Mouse (Mus musculus) CH12.LX (cell line): ENCODE data around the gene Bloc1s1. TPM values are rescaled to one million over a fixed set of nuclear protein-coding genes. Genes with fewer than 3 reads are reported as not detected.

Experiments used
- DNase-seq: peaks from one replicate; pipeline ENCODE4 v3.0.0-alpha.2; 2013; ENCODE audit errors: extremely low read depth
- H3K27ac ChIP-seq: 2 replicates; pipeline ENCODE4 v1.5.1; 2012; ENCODE audit warnings: low read depth, mild to moderate bottlenecking, control low read depth, moderate library complexity; ENCODE audit not compliant: insufficient read depth
- H3K27me3 ChIP-seq: replicated peaks from 2 replicates; pipeline ENCODE3; 2012; ENCODE audit warnings: inconsistent platforms
- H3K36me3 ChIP-seq, 2 experiments: replicated peaks in 1 of 2; 2 replicates each; pipeline versions ENCODE3 to v1.6.1; 2012; ENCODE audit warnings: inconsistent platforms in 1 of 2, low read length in 1 of 2, mild to moderate bottlenecking in 1 of 2, mixed read lengths in 1 of 2, moderate library complexity in 1 of 2; ENCODE audit not compliant: control insufficient read depth in 1 of 2, insufficient read depth in 1 of 2
- H3K4me1 ChIP-seq, 2 experiments: 2 replicates each; pipeline ENCODE4 v1.6.1; 2012; ENCODE audit warnings: inconsistent platforms in 1 of 2, moderate library complexity in 1 of 2; ENCODE audit not compliant: insufficient read depth in 2 of 2, control insufficient read depth in 1 of 2
- H3K4me2 ChIP-seq: 2 replicates; pipeline ENCODE4 v1.6.1; 2012; ENCODE audit warnings: low read depth, mild to moderate bottlenecking, control low read depth; ENCODE audit not compliant: poor library complexity, insufficient read depth, severe bottlenecking
- H3K4me3 ChIP-seq, 3 experiments: fragments of 150-350 bp in 1 of 3; sonication (generic) in 1 of 3; replicated peaks in 1 of 3; 2 replicates each; pipeline versions ENCODE3 to v1.5.1; 2011 to 2012; ENCODE audit warnings: low read depth in 2 of 3, low read length in 2 of 3, mild to moderate bottlenecking in 2 of 3, moderate library complexity in 2 of 3, control low read depth in 1 of 3, improper control_type of control experiment in 1 of 3, inconsistent platforms in 1 of 3, mixed read lengths in 1 of 3; ENCODE audit not compliant: poor library complexity in 1 of 3
- H3K79me2 ChIP-seq: replicated peaks from 2 replicates; pipeline ENCODE4 v1.6.1; 2012; ENCODE audit warnings: mild to moderate bottlenecking, moderate library complexity; ENCODE audit not compliant: control insufficient read depth, poor library complexity, insufficient read depth, severe bottlenecking; ENCODE audit errors: extremely low read depth
- H3K9ac ChIP-seq: 2 replicates; pipeline ENCODE4 v1.6.1; 2012; ENCODE audit warnings: low read depth, mild to moderate bottlenecking, control low read depth, moderate library complexity; ENCODE audit not compliant: insufficient read depth
- H3K9me3 ChIP-seq: replicated peaks from 2 replicates; pipeline ENCODE3; 2012; ENCODE audit warnings: low read length, inconsistent platforms, mixed read lengths
- BHLHE40 ChIP-seq: IDR thresholded peaks from 2 replicates; pipeline ENCODE4 v1.6.1; 2011; ENCODE audit warnings: mild to moderate bottlenecking, low read depth, low read length, improper control_type of control experiment
- CHD1 ChIP-seq: IDR thresholded peaks from 2 replicates; pipeline ENCODE4 v1.6.1; 2012; ENCODE audit warnings: low read depth, low read length, improper control_type of control experiment, inconsistent platforms
- CTCF ChIP-seq, 2 experiments: IDR thresholded peaks in 1 of 2; conservative IDR thresholded peaks in 1 of 2; 2 replicates each; pipeline ENCODE4 v1.5.1; 2011 to 2012; ENCODE audit warnings: low read depth in 2 of 2, low read length in 2 of 2, improper control_type of control experiment in 1 of 2, inconsistent platforms in 1 of 2, mild to moderate bottlenecking in 1 of 2, moderate library complexity in 1 of 2
- E2F4 ChIP-seq: IDR thresholded peaks from 2 replicates; pipeline ENCODE4 v1.6.1; 2011; ENCODE audit warnings: low read depth, low read length, improper control_type of control experiment; ENCODE audit not compliant: insufficient replicate concordance
- ELF1 ChIP-seq: IDR thresholded peaks from 2 replicates; pipeline ENCODE4 v1.6.1; 2014; ENCODE audit warnings: low read depth, mild to moderate bottlenecking, inconsistent platforms, low read length, improper control_type of control experiment
- EP300 ChIP-seq: IDR thresholded peaks from 2 replicates; pipeline ENCODE4 v1.6.1; 2011; ENCODE audit warnings: low read length, improper control_type of control experiment
- ETS1 ChIP-seq: conservative IDR thresholded peaks from 2 replicates; pipeline ENCODE4 v1.6.1; 2012; ENCODE audit warnings: low read depth, mild to moderate bottlenecking, inconsistent platforms, low read length, improper control_type of control experiment, moderate library complexity
- IRF4 ChIP-seq: IDR thresholded peaks from 2 replicates; pipeline ENCODE4 v1.6.1; 2014; ENCODE audit warnings: low read depth, mild to moderate bottlenecking, inconsistent platforms, low read length, improper control_type of control experiment
- KAT2A ChIP-seq: IDR thresholded peaks from 2 replicates; pipeline ENCODE4 v1.6.1; 2012; ENCODE audit warnings: low read length, improper control_type of control experiment, inconsistent platforms; ENCODE audit not compliant: insufficient replicate concordance
- MAZ ChIP-seq: IDR thresholded peaks from 2 replicates; pipeline ENCODE4 v1.6.1; 2012; ENCODE audit warnings: low read depth, mild to moderate bottlenecking, inconsistent platforms, low read length, improper control_type of control experiment, moderate library complexity
- POLR2AphosphoS2 ChIP-seq: IDR thresholded peaks from 2 replicates; pipeline ENCODE4 v1.6.1; 2011; ENCODE audit warnings: low read depth, low read length, improper control_type of control experiment
- RAD21 ChIP-seq: IDR thresholded peaks from 2 replicates; pipeline ENCODE4 v1.6.1; 2011; ENCODE audit warnings: low read depth, mild to moderate bottlenecking, low read length, improper control_type of control experiment, moderate library complexity
- RCOR1 ChIP-seq: conservative IDR thresholded peaks from 2 replicates; pipeline ENCODE4 v1.6.1; 2012; ENCODE audit warnings: low read depth, mild to moderate bottlenecking, inconsistent platforms, low read length, improper control_type of control experiment
- SIN3A ChIP-seq: IDR thresholded peaks from 2 replicates; pipeline ENCODE4 v1.6.1; 2012; ENCODE audit warnings: low read length, improper control_type of control experiment, inconsistent platforms
- ZNF384 ChIP-seq: IDR thresholded peaks from 2 replicates; pipeline ENCODE4 v1.6.1; 2012; ENCODE audit warnings: low read depth, low read length, improper control_type of control experiment, inconsistent platforms
- dilution Hi-C: fragments of 300-500 bp; cut with MboI; formaldehyde crosslinking; loops from 2 replicates; pipeline ENCODE4 v1.14.3; 2020; ENCODE audit warnings: low sequenced_read_pairs; ENCODE audit not compliant: extremely low pct_unique_long_range_greater_than_20kb, extremely low pct_ligation_motif_present
- in situ Hi-C: fragments of 300-500 bp; cut with MboI; formaldehyde crosslinking; loops from 3 replicates; pipeline ENCODE4 v1.14.3; 2019; ENCODE audit warnings: low sequenced_read_pairs, low pct_ligation_motif_present, low pct_unique_long_range_greater_than_20kb, mixed read lengths
- polyA plus RNA-seq: library from polyadenylated mRNA; unstranded; fragments of >175 nt; gene quantifications from 2 replicates; pipeline ENCODE4 v1.2.1, GENCODE M21; 2012; ENCODE audit warnings: low read depth; ENCODE audit not compliant: insufficient read length
- total RNA-seq, 2 experiments: library from RNA; depleted of rRNA; stranded (reverse); fragments of 300-350 nt in 1 of 2; fragments of >200 nt in 1 of 2; gene quantifications; 2 replicates each; pipeline ENCODE4 v1.2.3; 2012 to 2014

Gene Bloc1s1
- total and polyA plus RNA-seq, 3 experiments: 34.1 to 74.4 (median 37.1) TPM

GRCm38 (mm10) chr10:128964961-128965360 is 41.1 kb upstream of the Bloc1s1 start:
- Histone ChIP-seq H3K27ac (no peak overlapping the region), H3K9ac (no peak overlapping the region), H3K4me2 (no peak overlapping the region), H3K27me3 (peaks cover 2% of the 10 kb centered on the region), H3K4me1 (peaks cover 5 to 24% of the 10 kb centered on the region in 2 experiments; a peak in 3 of 4 replicates), H3K4me3 (no peak overlapping the region), H3K9me3 (no peaks in the 10 kb centered on the region), H3K79me2 (no peaks in the 10 kb centered on the region; the same call in 1 of the 2 replicates), H3K36me3 (no peaks in the 10 kb centered on the region)
- TF ChIP-seq E2F4 (no peak), BHLHE40 (no peak), POLR2AphosphoS2 (no peak), KAT2A (no peak), MAZ (no peak), ETS1 (no peak)
- dilution Hi-C loops: no loop called here
- in situ Hi-C loops: no loop called here
- no peak for DNase-seq

DNA sequence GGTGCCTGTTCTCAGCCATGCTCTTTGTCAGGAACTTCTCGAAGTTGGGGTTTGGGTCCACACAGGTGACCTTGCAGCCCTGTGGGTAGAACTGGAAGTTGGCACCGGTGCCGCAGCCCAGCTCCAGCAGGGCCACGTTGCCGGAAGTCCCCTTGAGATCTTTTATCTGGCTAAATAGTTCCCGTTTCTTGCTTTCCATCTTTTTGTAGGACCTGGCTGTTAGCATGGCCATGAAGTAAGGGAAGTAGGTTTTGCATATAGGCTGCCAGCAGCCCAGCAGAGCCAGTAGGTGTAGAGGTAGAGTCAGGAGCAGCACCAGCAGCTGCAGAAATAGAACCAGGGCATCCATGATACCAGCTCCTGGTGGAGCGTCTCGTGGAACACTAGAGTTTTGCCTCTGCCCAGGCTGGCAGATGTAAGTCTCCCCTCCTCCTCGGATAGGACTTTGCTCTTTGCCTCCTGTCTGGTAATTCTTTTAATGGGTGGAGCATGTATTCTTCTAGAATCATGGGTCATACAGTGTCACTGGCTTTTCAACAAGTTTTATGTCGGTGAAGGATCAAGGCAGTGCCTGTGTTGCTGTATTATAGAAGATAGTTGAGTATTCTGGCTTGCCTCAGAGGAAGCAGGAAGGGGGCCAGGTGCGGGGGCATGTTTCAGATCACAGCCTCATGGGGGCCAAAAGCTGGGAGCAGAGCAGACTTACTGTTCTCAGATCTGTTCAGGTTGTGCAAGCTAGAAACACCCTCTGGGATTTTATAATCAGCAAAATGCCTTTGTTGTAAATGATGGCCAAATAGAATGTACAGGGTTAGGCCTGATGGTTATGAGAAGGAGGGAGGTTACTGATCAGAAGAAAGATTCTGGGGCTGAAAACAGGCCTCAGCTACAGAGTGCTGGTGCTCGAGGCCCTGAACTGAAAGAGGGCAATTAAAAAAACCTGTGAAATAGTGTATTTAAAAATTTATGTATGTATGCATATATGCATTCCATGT is 37.1 kb upstream of the Bloc1s1 start, which contains the start of gene Mettl7b:
TSS of gene Mettl7b (minus strand) at position 399 of the 995 bp plus-strand sequence.
- Histone ChIP-seq H3K4me3 (no peak within 1 kb of the TSS), H3K4me2 (no peak within 1 kb of the TSS), H3K4me1 (peaks cover 0 to 19% of the 10 kb centered on the region in 2 experiments; a peak in 3 of 4 replicates), H3K9me3 (no peaks in the 10 kb centered on the region), H3K79me2 (no peaks in the 10 kb centered on the region; the same call in 1 of the 2 replicates), H3K36me3 (no peaks in the 10 kb centered on the region), H3K27me3 (peaks cover 2% of the 10 kb centered on the region), H3K27ac (no peak within 1 kb of the TSS), H3K9ac (no peak within 1 kb of the TSS)
- dilution Hi-C loops (no loop called here), in situ Hi-C loops (no loop called here)
- no peak for DNase-seq
- no peak for TF ChIP-seq EP300
- TF ChIP-seq RCOR1: no peak
- TF ChIP-seq ELF1: no peak
- TF ChIP-seq CTCF (conservative IDR thresholded peaks at IDR 0.05 in 1 of 2, IDR thresholded peaks at IDR 0.05 in 1 of 2; ENCODE audit: low read depth in 2 of 2, low read length in 2 of 2): no peak

DNA sequence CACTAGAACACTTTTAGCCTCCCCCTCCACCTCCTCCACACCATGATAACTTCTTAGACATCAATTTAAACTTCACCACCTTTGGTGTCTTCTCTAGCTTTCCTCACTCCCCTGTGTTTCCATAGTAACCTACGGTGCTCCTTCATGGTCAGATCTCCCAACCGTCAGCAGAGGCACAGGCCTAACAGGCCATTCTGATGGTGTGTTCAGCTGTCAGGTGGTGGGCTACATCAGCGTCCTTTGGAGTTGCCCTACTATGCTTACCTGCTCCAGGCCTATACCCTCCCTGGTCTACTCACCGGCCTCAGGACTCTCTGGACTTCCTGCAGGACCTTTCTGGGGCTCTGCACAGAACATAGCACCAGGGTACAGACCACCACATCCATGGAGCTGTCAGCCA is 36.3 kb upstream of the Bloc1s1 start:
- H3K9ac ChIP-seq: no peak overlapping the region
- H3K27me3 ChIP-seq: peaks cover 2% of the 10 kb centered on the region
- no peaks in the 10 kb centered on the region for H3K9me3 ChIP-seq
- DNase-seq: no peak
- in situ Hi-C loops: no loop called here
- H3K36me3 ChIP-seq: no peaks in the 10 kb centered on the region
- H3K4me1 ChIP-seq: peaks cover 0 to 13% of the 10 kb centered on the region in 2 experiments; a peak in 2 of 4 replicates
- no peak overlapping the region for H3K4me3 ChIP-seq
- dilution Hi-C loops: no loop called here
- H3K27ac ChIP-seq: no peak overlapping the region
- no peak overlapping the region for H3K4me2 ChIP-seq
- TF ChIP-seq KAT2A: no peak
- no peak for TF ChIP-seq RAD21
- no peak for TF ChIP-seq CHD1
- TF ChIP-seq SIN3A: no peak
- no peak for TF ChIP-seq ZNF384
- no peak for TF ChIP-seq IRF4
- no peaks in the 10 kb centered on the region; the same call in 1 of the 2 replicates for H3K79me2 ChIP-seq
